Mouse (Mus musculus) liver, embryonic 11.5 days (tissue): ENCODE data around the gene Syn3. TPM values are rescaled to one million over a fixed set of nuclear protein-coding genes. Genes with fewer than 3 reads are reported as not detected.

Experiments used
- ATAC-seq: fragments of 200-750 bp; cut with Nextera tagmentation; replicated peaks from 2 replicates; pipeline ENCODE4 v1.8.0; 2017; ENCODE audit warnings: moderate number of reproducible peaks, mild to moderate bottlenecking, moderate TSS enrichment, moderate library complexity; ENCODE audit not compliant: low FRiP score
- DNase-seq: peaks from one replicate; pipeline ENCODE4 v3.0.0-alpha.2; 2017; ENCODE audit warnings: low spot score
- H3K27ac ChIP-seq: fragments of 300-500 bp; sonication (generic); 2 replicates; pipeline ENCODE4 v1.5.1; 2014; ENCODE audit warnings: mild to moderate bottlenecking, low read depth, low read length, control low read depth
- H3K27me3 ChIP-seq: fragments of 300-500 bp; sonication (generic); replicated peaks from 2 replicates; pipeline ENCODE4 v1.6.1; 2014; ENCODE audit warnings: low read length, mixed read lengths; ENCODE audit not compliant: control insufficient read depth, insufficient read depth
- H3K36me3 ChIP-seq: fragments of 300-500 bp; sonication (generic); 2 replicates; pipeline ENCODE4 v1.6.1; 2014; ENCODE audit warnings: mild to moderate bottlenecking, low read length, moderate library complexity, mixed read lengths; ENCODE audit not compliant: control insufficient read depth, insufficient read depth
- H3K4me1 ChIP-seq: fragments of 300-500 bp; sonication (generic); replicated peaks from 2 replicates; pipeline ENCODE4 v1.6.1; 2014; ENCODE audit warnings: low read length, mixed read lengths; ENCODE audit not compliant: control insufficient read depth, insufficient read depth
- H3K4me2 ChIP-seq: fragments of 300-500 bp; sonication (generic); 2 replicates; pipeline ENCODE4 v1.6.1; 2014; ENCODE audit warnings: mild to moderate bottlenecking, control low read depth, moderate library complexity
- H3K4me3 ChIP-seq: fragments of 300-500 bp; sonication (generic); 2 replicates; pipeline ENCODE4 v1.5.1; 2014; ENCODE audit warnings: low read depth, low read length, control low read depth
- H3K9ac ChIP-seq: fragments of 300-500 bp; sonication (generic); 2 replicates; pipeline ENCODE4 v1.6.1; 2014; ENCODE audit warnings: low read depth, low read length, control low read depth
- H3K9me3 ChIP-seq: fragments of 300-500 bp; sonication (generic); 2 replicates; pipeline ENCODE4 v1.6.1; 2016; ENCODE audit warnings: low read length, inconsistent platforms, mixed read lengths; ENCODE audit not compliant: control insufficient read depth
- WGBS: fragments of 180-500 bp; shearing (Covaris S2); extraction: QIAGEN DNeasy Blood & Tissue Kit; methylation state at CpG from one replicate; pipeline ENCODE4 v1.1.7; 2014; 5-methylcytosine and 5-hydroxymethylcytosine counted together
- polyA plus RNA-seq: library from polyadenylated mRNA; unstranded; fragments of >200 nt; fragmentation: Nextera tagmentation; extraction: Ambion mirVana; gene quantifications from 2 replicates; pipeline ENCODE4 v1.2.1, GENCODE M21; 2014

Syn3 gene
- polyA plus RNA-seq, 1 experiment from 2014 or later, result 0.58 TPM

GRCm38 (mm10) chr10:86293880-86294279 lies 204.8 kb downstream of the Syn3 start:
- Histone ChIP-seq H3K27ac (no peak overlapping the region), H3K9ac (no peak overlapping the region), H3K4me3 (no peak overlapping the region), H3K36me3 (no peaks in the 10 kb centered on the region), H3K27me3 (no peaks in the 10 kb centered on the region; the same call in 1 of the 2 replicates), H3K4me1 (peaks cover 4% of the 10 kb centered on the region), H3K4me2 (no peak overlapping the region), H3K9me3 (no peaks in the 10 kb centered on the region)
- no peak for DNase-seq
- WGBS, result 83% methylated on average over 1 of the region's 1 CpGs
- no peak for ATAC-seq

- no peak overlapping the region for H3K9ac ChIP-seq
- no peaks in the 10 kb centered on the region for H3K36me3 ChIP-seq
- no peaks in the 10 kb centered on the region for H3K4me1 ChIP-seq
- DNase-seq, result no peak
- no peak overlapping the region for H3K4me3 ChIP-seq
- H3K27me3 ChIP-seq, result no peaks in the 10 kb centered on the region
- no peak overlapping the region for H3K27ac ChIP-seq
- WGBS, result 71% methylated on average over 8 of the region's 8 CpGs
- H3K4me2 ChIP-seq, result no peak overlapping the region
- ATAC-seq, result no peak
- no peaks in the 10 kb centered on the region for H3K9me3 ChIP-seq
These were observed 208.5 kb downstream of the Syn3 start for GRCm38 (mm10) chr10:86290109-86290771.

GRCm38 (mm10) chr10:86286508-86286907 lies 212.2 kb downstream of the Syn3 start:
- Histone ChIP-seq H3K4me1 (no peaks in the 10 kb centered on the region), H3K27ac (no peak overlapping the region), H3K4me2 (no peak overlapping the region), H3K9ac (no peak overlapping the region), H3K36me3 (no peaks in the 10 kb centered on the region), H3K9me3 (no peaks in the 10 kb centered on the region), H3K4me3 (no peak overlapping the region), H3K27me3 (no peaks in the 10 kb centered on the region)
- 90% methylated on average over 7 of the region's 7 CpGs for WGBS
- DNase-seq (no peak), ATAC-seq (no peak)

- H3K36me3 ChIP-seq, result no peaks in the 10 kb centered on the region
- ATAC-seq, result no peak
- no peaks in the 10 kb centered on the region; the same call in 1 of the 2 replicates for H3K27me3 ChIP-seq
- no peaks in the 10 kb centered on the region for H3K4me1 ChIP-seq
- no peak for DNase-seq
- 88% methylated on average over 8 of the region's 8 CpGs for WGBS
- H3K9me3 ChIP-seq, result no peaks in the 10 kb centered on the region
- no peak overlapping the region for H3K4me2 ChIP-seq
- H3K9ac ChIP-seq, result no peak overlapping the region
- no peak overlapping the region for H3K4me3 ChIP-seq
- H3K27ac ChIP-seq, result no peak overlapping the region
These were observed 217.5 kb downstream of the Syn3 start for GRCm38 (mm10) chr10:86281238-86281637.

GRCm38 (mm10) chr10:86279579-86280168 lies 219.0 kb downstream of the Syn3 start:
- H3K9me3 ChIP-seq, result no peaks in the 10 kb centered on the region
- H3K27me3 ChIP-seq, result no peaks in the 10 kb centered on the region; the same call in 1 of the 2 replicates
- no peak for ATAC-seq
- no peak for DNase-seq
- no peaks in the 10 kb centered on the region for H3K36me3 ChIP-seq
- 77% methylated on average over 7 of the region's 7 CpGs for WGBS
- no peak overlapping the region for H3K4me3 ChIP-seq
- no peak overlapping the region for H3K9ac ChIP-seq
- H3K4me2 ChIP-seq, result no peak overlapping the region
- no peak overlapping the region for H3K27ac ChIP-seq
- H3K4me1 ChIP-seq, result no peaks in the 10 kb centered on the region

- Histone ChIP-seq H3K4me3 (no peak overlapping the region), H3K36me3 (no peaks in the 10 kb centered on the region), H3K27me3 (no peaks in the 10 kb centered on the region; the same call in 1 of the 2 replicates), H3K9ac (no peak overlapping the region), H3K27ac (no peak overlapping the region), H3K4me1 (no peaks in the 10 kb centered on the region), H3K9me3 (no peaks in the 10 kb centered on the region), H3K4me2 (no peak overlapping the region)
- DNase-seq (no peak), ATAC-seq (no peak)
- WGBS, result 70% methylated on average over 2 of the region's 2 CpGs
These were observed 220.2 kb downstream of the Syn3 start for GRCm38 (mm10) chr10:86278481-86278880.

GRCm38 (mm10) chr10:86277327-86277726 lies 221.4 kb downstream of the Syn3 start:
- DNase-seq (no peak), ATAC-seq (no peak)
- Histone ChIP-seq H3K36me3 (no peaks in the 10 kb centered on the region), H3K27ac (no peak overlapping the region), H3K9ac (no peak overlapping the region), H3K9me3 (no peaks in the 10 kb centered on the region), H3K4me1 (no peaks in the 10 kb centered on the region), H3K4me3 (no peak overlapping the region), H3K4me2 (no peak overlapping the region), H3K27me3 (no peaks in the 10 kb centered on the region; the same call in 1 of the 2 replicates)
- WGBS, result 56% methylated on average over 5 of the region's 5 CpGs

GRCm38 (mm10) chr10:86275585-86275984 lies 223.1 kb downstream of the Syn3 start:
- no peaks in the 10 kb centered on the region; the same call in 1 of the 2 replicates for H3K27me3 ChIP-seq
- 86% methylated on average over 5 of the region's 5 CpGs for WGBS
- no peaks in the 10 kb centered on the region for H3K36me3 ChIP-seq
- no peak overlapping the region for H3K27ac ChIP-seq
- no peaks in the 10 kb centered on the region for H3K4me1 ChIP-seq
- H3K4me3 ChIP-seq, result no peak overlapping the region
- no peak for DNase-seq
- H3K4me2 ChIP-seq, result no peak overlapping the region
- ATAC-seq, result no peak
- H3K9ac ChIP-seq, result no peak overlapping the region
- no peaks in the 10 kb centered on the region for H3K9me3 ChIP-seq
